Mouse (Mus musculus): ENCODE data around the gene Fgf22. TPM values are rescaled to one million over a fixed set of nuclear protein-coding genes. Genes with fewer than 3 reads are reported as not detected.

The Fgf22 gene
- polyA plus RNA-seq, 1 experiment from 2014 or later, result 0.65 TPM

GRCm38 (mm10) chr10:79735361-79735760 is 19.5 kb upstream of the Fgf22 start:
- Histone ChIP-seq H3K27ac (no peak overlapping the region), H3K36me3 (peaks cover 76% of the 10 kb centered on the region), H3K4me2 (replicated peaks) (0 out of 2 replicates have a peak overlapping the region, but pooled peaks have one; percentile 5), H3K9me3 (peaks cover 49% of the 10 kb centered on the region), H3K9ac (no peak overlapping the region), H3K27me3 (peaks cover 18% of the 10 kb centered on the region), H3K4me3 (no peak overlapping the region), H3K4me1 (no peaks in the 10 kb centered on the region)
- ATAC-seq (ENCODE audit: insufficient number of reproducible peaks, insufficient read depth, low FRiP score, low TSS enrichment), result no peak
- 32% methylated on average over 52 of the region's 52 CpGs for WGBS

- Histone ChIP-seq H3K4me3 (no peak overlapping the region), H3K4me1 (no peaks in the 10 kb centered on the region), H3K27me3 (peaks cover 18% of the 10 kb centered on the region), H3K36me3 (peaks cover 90% of the 10 kb centered on the region), H3K4me2 (replicated peaks) (no peak overlapping the region), H3K27ac (no peak overlapping the region), H3K9ac (no peak overlapping the region), H3K9me3 (peaks cover 59% of the 10 kb centered on the region)
- 91% methylated on average over 14 of the region's 14 CpGs for WGBS
- no peak for ATAC-seq (ENCODE audit: insufficient number of reproducible peaks, insufficient read depth, low FRiP score, low TSS enrichment)
Observed at GRCm38 (mm10) chr10:79736706-79737105, 18.2 kb upstream of the Fgf22 start.

DNA sequence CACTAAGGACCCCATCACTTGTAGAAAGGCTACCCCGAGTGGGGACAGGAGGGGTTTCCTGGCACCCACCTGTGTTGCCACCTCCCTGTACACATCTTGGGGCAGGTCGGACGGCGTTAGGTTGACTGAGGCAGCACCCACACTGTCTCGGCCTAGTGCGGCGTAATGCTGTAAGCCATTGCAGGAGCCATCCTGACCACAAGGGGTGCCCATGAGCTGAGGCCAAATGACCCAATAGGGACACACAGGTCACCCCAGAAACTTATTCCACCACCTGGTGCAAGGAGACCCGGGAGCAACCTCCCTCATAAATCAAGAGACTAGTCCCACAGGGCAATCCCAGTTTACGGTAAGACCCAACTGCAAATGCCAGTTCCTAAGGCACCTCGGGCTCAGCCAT is 16.6 kb upstream of the Fgf22 start:
- no peak for ATAC-seq (ENCODE audit: insufficient number of reproducible peaks, insufficient read depth, low FRiP score, low TSS enrichment)
- Histone ChIP-seq H3K9ac (no peak overlapping the region), H3K27me3 (peaks cover 18% of the 10 kb centered on the region), H3K36me3 (peaks cover 97% of the 10 kb centered on the region), H3K4me3 (no peak overlapping the region), H3K4me1 (no peaks in the 10 kb centered on the region), H3K9me3 (peaks cover 59% of the 10 kb centered on the region), H3K4me2 (replicated peaks) (no peak overlapping the region), H3K27ac (no peak overlapping the region)
- 94% methylated on average over 10 of the region's 10 CpGs for WGBS

GRCm38 (mm10) chr10:79739234-79739633 is 15.6 kb upstream of the Fgf22 start:
- no peak overlapping the region for H3K9ac ChIP-seq
- H3K4me2 ChIP-seq (replicated peaks), result no peak overlapping the region
- WGBS, result 96% methylated on average over 28 of the region's 28 CpGs

GRCm38 (mm10) chr10:79740863-79741262 is 14.0 kb upstream of the Fgf22 start:
- 70% methylated on average over 11 of the region's 11 CpGs for WGBS
- no peak overlapping the region for H3K4me2 ChIP-seq (replicated peaks)
- no peak overlapping the region for H3K9ac ChIP-seq
- H3K36me3 ChIP-seq, result peaks cover 86% of the 10 kb centered on the region
- H3K4me3 ChIP-seq, result no peak overlapping the region
- H3K27me3 ChIP-seq, result peaks cover 8% of the 10 kb centered on the region
- H3K9me3 ChIP-seq, result peaks cover 49% of the 10 kb centered on the region
- H3K4me1 ChIP-seq, result peaks cover 6% of the 10 kb centered on the region
- ATAC-seq (ENCODE audit: insufficient number of reproducible peaks, insufficient read depth, low FRiP score, low TSS enrichment), result no peak
- no peak overlapping the region for H3K27ac ChIP-seq

More at GRCm38 (mm10) chr10:79739234-79739633, 15.6 kb upstream of the Fgf22 start:
- Histone ChIP-seq H3K27me3 (peaks cover 18% of the 10 kb centered on the region), H3K4me3 (no peak overlapping the region), H3K27ac (no peak overlapping the region), H3K9me3 (peaks cover 59% of the 10 kb centered on the region), H3K36me3 (peaks cover 99% of the 10 kb centered on the region), H3K4me1 (no peaks in the 10 kb centered on the region)
- ATAC-seq (ENCODE audit: insufficient number of reproducible peaks, insufficient read depth, low FRiP score, low TSS enrichment), result no peak

DNA sequence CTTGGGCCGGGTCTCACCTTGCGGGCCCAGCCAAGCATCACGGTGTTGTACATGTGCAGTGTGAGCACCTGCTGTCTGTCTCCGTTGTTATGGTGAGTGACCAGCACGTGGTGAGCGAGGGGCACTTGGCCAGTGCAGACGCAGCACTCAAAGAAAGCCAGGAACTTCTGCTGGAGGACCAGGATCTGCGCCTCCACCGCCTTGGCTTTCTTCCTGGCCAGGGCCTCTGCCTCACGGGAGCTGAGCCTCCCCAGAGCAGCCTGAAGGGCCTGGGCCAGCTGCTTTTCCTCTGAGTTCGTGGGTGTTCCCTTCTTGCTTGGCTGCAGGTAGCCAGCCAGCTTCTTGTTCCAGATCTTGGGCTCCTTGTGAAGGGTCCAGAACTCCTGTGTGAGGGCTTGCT is 11.7 kb upstream of the Fgf22 start:
- Histone ChIP-seq H3K4me1 (peaks cover 6% of the 10 kb centered on the region), H3K4me2 (replicated peaks) (no peak overlapping the region), H3K27me3 (no peaks in the 10 kb centered on the region), H3K9ac (no peak overlapping the region), H3K27ac (no peak overlapping the region), H3K9me3 (peaks cover 33% of the 10 kb centered on the region), H3K4me3 (no peak overlapping the region), H3K36me3 (peaks cover 63% of the 10 kb centered on the region)
- 90% methylated on average over 11 of the region's 11 CpGs for WGBS
- ATAC-seq (ENCODE audit: insufficient number of reproducible peaks, insufficient read depth, low FRiP score, low TSS enrichment), result no peak

DNA sequence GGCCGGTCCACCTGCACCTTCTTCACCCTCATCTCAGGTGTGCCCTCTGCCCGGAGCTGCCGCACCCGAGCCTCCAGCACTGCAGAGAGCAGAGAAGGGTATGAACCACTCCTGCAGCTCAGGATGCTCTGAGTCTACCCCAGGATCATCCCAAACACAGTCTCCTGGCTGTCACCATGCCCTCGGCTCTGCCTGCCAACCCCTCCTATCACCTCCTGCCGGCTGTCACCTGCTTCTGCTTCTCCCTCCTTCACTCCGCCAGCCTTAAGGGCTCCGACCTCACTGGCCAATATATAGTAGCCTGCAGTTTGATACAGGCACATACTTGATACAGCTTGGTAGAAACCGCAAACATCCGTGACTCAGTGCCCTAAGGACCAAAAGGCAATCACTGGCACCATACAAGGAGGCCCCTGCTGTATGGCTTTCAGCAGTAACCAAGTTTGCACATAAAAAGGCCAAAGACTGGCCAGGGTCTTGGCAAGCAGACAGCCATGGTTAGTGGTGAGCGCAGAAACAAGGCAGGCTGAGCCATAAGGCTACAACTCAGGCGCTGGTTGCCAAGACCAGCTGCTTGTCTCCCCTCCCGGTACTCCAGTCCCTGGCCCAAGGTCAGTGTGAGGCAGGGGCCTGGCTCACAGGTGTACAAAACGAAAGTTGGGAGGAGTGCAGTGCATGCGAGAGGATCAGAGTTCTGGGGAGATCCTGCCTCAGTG is 11.1 kb upstream of the Fgf22 start:
- Histone ChIP-seq H3K4me3 (no peak overlapping the region), H3K36me3 (peaks cover 57% of the 10 kb centered on the region)

DNA sequence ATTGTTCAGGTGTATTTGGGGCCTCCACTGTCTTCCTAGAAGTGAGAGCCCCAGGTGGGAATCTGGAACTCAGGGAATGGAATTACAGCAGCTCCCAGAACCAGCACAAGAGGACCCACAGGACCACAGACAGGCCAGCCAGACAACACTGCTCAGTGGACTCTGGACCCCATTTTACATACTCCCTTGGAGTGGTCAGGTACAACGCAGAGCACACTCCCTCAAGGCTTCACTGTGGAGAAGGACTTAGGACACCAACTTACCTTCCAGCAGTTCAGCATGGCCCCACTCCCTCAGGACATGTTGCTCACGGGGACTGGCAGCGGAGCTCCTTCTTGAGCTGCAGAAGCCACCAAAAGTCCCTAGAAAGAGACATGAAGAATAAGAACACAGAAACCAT is 9.5 kb upstream of the Fgf22 start:
- Histone ChIP-seq H3K4me3 (peak overlapping the region; percentile 58), H3K4me1 (peaks cover 6% of the 10 kb centered on the region), H3K27me3 (no peaks in the 10 kb centered on the region), H3K4me2 (replicated peaks) (peak overlapping the region; percentile 58), H3K27ac (no peak overlapping the region), H3K9me3 (peaks cover 10% of the 10 kb centered on the region), H3K36me3 (peaks cover 41% of the 10 kb centered on the region), H3K9ac (peak overlapping the region; percentile 27; the same call in 1 of the 2 replicates)
- WGBS, result 93% methylated on average over 3 of the region's 3 CpGs
- ATAC-seq (ENCODE audit: insufficient number of reproducible peaks, insufficient read depth, low FRiP score, low TSS enrichment), result no peak

More for the DNA sequence above, 11.1 kb upstream of the Fgf22 start:
- Histone ChIP-seq H3K4me2 (replicated peaks) (no peak overlapping the region), H3K9ac (no peak overlapping the region), H3K4me1 (peaks cover 6% of the 10 kb centered on the region), H3K27ac (no peak overlapping the region), H3K27me3 (no peaks in the 10 kb centered on the region), H3K9me3 (peaks cover 26% of the 10 kb centered on the region)
- 91% methylated on average over 15 of the region's 15 CpGs for WGBS
- no peak for ATAC-seq (ENCODE audit: insufficient number of reproducible peaks, insufficient read depth, low FRiP score, low TSS enrichment)

DNA sequence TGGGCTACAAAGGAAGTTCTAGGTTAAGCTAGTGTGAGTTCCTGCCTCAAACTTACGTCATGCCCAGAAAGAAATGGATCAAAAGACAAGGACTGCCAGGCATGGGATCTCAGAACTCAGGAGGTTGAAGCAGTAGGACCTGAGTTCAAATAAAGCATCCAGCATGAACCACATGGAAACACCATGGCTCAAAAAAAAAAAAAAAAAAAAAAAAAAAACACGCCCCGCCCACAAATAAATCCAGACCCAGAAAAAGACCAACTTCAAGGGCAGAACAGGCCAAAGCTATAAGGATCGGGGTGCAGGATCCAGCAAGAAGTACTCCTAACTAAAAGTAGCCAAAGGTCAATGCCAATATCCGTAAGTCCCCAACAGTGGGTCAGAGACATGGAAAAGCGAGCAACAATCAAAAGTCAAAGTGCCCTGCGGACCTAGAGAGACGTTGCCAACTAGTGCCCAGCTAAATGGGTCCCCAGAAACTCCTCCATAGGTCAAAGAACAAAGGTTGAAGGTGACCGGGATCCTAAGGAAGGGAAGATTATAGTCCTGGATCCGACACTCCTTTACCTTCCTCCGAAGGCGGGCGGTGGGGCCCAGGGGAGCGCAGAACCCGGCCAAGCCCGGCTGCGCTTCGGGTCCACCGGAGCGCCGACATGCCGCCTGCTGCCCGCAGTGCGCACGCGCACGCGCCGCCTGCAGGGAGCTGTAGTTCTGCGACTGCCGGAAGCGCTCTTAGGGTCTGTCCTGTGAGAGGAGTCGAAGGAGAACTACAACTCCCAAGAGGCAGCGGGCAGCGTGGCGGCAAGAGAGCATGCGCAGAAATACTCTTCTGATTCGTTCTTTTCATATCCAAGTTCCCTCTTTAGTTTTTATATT is 8.7 kb upstream of the Fgf22 start, which contains the start of gene Polrmt:
Gene Polrmt, minus strand, starts transcription at position 684 of the 876 bp plus-strand sequence.
- WGBS, result 3% methylated on average over 38 of the region's 38 CpGs
- no peak within 1 kb of the TSS for H3K27ac ChIP-seq
- H3K4me2 ChIP-seq (replicated peaks), result peak within 1 kb of the TSS; percentile 58

GRCm38 (mm10) chr10:79746774-79747151 is 8.1 kb upstream of the Fgf22 start:
- no peak overlapping the region for H3K27ac ChIP-seq
- peak; percentile 54 for ATAC-seq (ENCODE audit: insufficient number of reproducible peaks, insufficient read depth, low FRiP score, low TSS enrichment)

More for the DNA sequence above, 8.7 kb upstream of the Fgf22 start, which contains the start of gene Polrmt:
- Histone ChIP-seq H3K27me3 (no peaks in the 10 kb centered on the region), H3K4me1 (peaks cover 6% of the 10 kb centered on the region), H3K9me3 (peaks cover 3% of the 10 kb centered on the region; the same call in 1 of the 2 replicates), H3K9ac (peak within 1 kb of the TSS; percentile 53), H3K36me3 (peaks cover 34% of the 10 kb centered on the region), H3K4me3 (peak within 1 kb of the TSS; percentile 58)
- peak; percentile 92 for ATAC-seq (ENCODE audit: insufficient number of reproducible peaks, insufficient read depth, low FRiP score, low TSS enrichment)

GRCm38 (mm10) chr10:79748496-79748895 is 6.4 kb upstream of the Fgf22 start:
- no peak overlapping the region for H3K27ac ChIP-seq
- 76% methylated on average over 6 of the region's 6 CpGs for WGBS
- H3K36me3 ChIP-seq, result peaks cover 11% of the 10 kb centered on the region
- no peak overlapping the region for H3K4me3 ChIP-seq
- peaks cover 6% of the 10 kb centered on the region for H3K4me1 ChIP-seq
- ATAC-seq (ENCODE audit: insufficient number of reproducible peaks, insufficient read depth, low FRiP score, low TSS enrichment), result no peak
- H3K9me3 ChIP-seq, result no peaks in the 10 kb centered on the region
- no peak overlapping the region for H3K4me2 ChIP-seq (replicated peaks)
- H3K27me3 ChIP-seq, result no peaks in the 10 kb centered on the region
- no peak overlapping the region for H3K9ac ChIP-seq

More at GRCm38 (mm10) chr10:79746774-79747151, 8.1 kb upstream of the Fgf22 start:
- Histone ChIP-seq H3K9me3 (no peaks in the 10 kb centered on the region), H3K4me3 (peak overlapping the region; percentile 6; the same call in 1 of the 2 replicates), H3K9ac (no peak overlapping the region), H3K4me2 (replicated peaks) (peak overlapping the region; percentile 40), H3K27me3 (no peaks in the 10 kb centered on the region), H3K4me1 (peaks cover 6% of the 10 kb centered on the region), H3K36me3 (peaks cover 27% of the 10 kb centered on the region)
- WGBS, result 24% methylated on average over 6 of the region's 6 CpGs
